Mouse (Mus musculus) liver, adult (tissue): ENCODE data around the gene Rap1gap2.
A peak's percentile ranks its signal among the peaks of the same experiment; 100 is the strongest.

ENCODE experiments used
- GATA4 ChIP-seq: IDR thresholded peaks from 2 replicates; pipeline ENCODE4 v1.6.1; 2014; ENCODE audit warnings: mild to moderate bottlenecking, low read length; ENCODE audit not compliant: insufficient replicate concordance

Gene Rap1gap2

GRCm38 (mm10) chr11:74610545-74611176 is at the start of gene Rap1gap2:
TSS of gene Rap1gap2 (minus strand) at chr11:74610915.
- TF ChIP-seq GATA4, result no peak

DNA sequence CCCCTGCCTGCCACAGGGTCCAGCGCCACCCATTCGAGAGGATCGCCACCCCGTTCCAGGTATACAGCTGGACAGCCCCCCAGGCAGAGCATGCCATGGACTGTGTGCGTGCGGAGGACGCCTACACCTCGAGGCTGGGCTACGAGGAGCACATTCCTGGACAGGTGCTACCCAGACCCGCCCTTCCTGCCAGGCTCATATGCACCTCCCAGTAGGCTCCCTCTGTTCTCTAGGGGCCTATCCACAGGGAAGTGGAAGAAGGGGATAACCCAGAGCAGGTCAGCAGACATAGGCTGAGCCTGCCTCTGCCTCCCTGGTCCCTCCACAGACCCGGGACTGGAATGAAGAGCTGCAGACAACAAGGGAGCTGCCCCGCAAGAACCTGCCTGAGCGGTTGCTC is 49.6 kb upstream of the Rap1gap2 start:
- no peak for TF ChIP-seq GATA4

GRCm38 (mm10) chr11:74655941-74656340 is 45.2 kb upstream of the Rap1gap2 start:
- no peak for TF ChIP-seq GATA4

DNA sequence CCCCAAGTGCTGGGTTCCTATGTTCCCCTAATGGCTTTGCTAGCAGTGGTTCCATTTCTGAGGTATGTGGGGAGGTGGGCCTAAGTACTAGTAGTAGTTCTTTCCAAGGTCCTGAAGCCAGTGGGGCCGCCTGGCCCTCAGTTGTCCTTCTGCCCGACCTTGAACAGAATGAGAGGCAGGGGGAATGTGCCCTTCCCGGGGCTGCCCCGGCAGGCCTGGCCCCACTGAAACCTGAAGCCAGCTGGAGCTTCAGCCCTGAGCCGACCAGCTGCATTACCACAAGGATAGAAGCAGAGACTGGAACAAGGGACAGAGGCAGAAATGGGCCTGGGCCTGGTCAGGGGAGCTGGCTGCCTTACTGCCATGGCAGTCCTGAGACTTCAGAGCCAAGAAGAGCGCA is 42.7 kb upstream of the Rap1gap2 start:
- no peak for TF ChIP-seq GATA4

- TF ChIP-seq GATA4, result no peak
Measured at GRCm38 (mm10) chr11:74652791-74653191, 42.1 kb upstream of the Rap1gap2 start.

DNA sequence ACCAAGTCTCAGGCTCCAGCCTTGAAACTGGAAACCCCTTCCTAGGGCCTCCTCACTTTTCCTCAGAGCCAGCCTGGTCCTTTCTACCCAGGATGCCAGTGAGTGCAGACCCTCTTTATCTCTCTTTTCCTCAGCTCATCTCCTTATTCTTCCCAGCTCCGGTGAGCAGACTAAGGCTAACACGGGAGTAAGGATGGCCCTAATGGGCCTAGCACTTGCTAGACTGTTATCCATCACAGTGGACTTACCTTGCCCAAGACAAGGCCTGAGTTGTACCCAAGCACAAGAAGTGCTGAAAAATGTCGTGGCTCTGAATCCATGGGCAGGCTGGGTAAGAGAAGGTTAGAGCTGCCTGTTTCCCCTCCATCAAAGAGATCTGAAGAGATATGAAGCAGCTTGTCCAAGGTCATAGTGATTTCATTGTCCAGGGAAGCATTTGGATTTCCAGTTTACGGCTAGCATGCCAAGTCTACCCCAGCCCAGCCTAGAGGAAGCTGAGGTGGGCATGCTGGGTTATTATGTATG is 39.9 kb upstream of the Rap1gap2 start:
- TF ChIP-seq GATA4, result no peak

DNA sequence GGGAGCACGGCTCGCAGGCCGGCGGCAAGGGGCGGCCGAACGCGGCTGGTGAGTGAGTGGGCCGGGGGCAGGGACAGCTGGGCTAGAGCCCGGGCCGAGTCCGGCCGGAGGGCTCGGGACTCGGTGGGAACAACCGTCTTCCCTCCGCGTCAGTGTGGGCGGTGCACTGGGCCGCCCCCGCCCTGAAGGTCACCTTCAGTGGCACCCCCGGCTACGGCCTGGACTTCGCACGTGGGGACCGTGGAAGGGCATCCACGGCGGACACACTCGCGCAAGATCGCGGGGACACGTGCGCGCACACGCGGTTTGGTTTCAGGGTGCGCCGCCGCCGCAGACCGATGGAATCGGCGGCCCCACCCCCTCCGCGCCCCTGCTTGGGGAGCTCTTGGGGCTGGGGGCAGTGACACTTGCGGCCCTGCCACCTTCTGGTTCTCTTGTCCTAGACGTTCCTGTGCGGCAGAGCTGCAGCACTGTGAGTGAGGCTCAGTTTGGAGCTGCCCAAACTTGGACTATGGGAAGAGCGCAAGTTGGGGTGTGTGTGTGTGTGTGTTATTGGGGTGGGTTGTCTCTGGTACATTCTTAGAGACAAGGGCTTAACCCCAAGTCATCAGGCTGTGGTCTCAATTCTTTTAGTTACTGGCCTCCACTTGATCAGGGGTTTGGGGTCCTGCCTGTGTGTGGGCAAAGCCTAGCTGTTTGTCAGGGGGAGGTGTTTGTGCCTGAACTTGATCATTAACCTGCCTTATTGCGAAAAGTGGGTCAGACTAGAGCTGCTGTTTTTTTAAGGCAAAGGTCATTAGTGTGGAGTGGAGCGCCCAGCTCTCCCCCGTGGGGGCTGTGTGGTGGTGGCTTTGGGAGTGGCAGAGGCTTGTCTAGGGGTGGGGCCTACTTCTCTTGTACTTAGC is 39.2 kb upstream of the Rap1gap2 start:
- no peak for TF ChIP-seq GATA4

DNA sequence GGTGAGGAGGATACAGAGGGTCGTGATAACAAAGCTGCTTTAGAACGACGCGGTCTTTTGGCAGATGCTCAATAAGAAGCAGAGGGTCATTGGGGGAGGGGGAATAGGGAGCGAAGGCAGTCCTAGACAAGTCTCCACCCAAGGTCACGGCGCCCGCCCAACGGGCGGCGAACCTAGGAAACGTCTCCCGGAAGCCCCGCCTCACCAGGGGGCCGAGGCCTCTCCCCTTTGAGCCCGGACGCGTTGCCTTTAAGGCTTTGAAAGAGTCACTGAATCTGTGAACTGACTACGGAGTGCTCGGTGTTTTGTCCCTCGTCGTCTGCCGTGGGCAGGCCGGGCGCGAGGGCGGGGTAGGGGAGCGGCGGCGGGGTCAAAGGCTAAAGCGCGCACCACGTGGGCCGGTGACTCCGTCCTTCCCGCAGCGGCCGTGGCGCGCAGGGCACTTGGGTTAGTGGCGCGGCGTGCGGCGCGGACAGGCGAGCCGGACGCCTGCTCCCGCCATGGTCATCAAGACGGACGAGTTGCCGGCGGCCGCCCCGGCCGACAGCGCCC is 38.5 kb upstream of the Rap1gap2 start, which contains the start of gene Cluh:
Gene Cluh (plus strand): TSS at position 401 of the 552 bp plus-strand sequence.
- TF ChIP-seq GATA4, result peak; percentile 68; the same call in 1 of the 2 replicates

DNA sequence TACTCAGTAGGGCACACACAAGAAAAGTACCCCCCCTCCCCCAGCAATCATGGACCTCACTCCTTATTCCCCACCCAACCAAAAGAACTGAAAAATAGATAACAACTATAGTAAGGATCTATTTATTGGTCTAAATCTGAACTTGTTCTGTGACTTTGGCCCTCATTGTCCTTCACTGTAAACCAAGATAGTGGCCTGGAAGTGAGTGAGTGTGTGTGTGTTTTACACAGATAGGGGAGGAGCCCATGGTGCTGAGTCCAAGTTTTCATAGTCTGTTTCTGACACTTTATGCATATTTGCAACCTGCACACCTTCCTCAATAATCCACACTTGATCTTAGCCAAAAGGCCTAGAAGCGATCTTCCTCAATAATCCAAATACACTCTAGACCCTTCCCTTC is 38.0 kb upstream of the Rap1gap2 start:
- no peak for TF ChIP-seq GATA4

DNA sequence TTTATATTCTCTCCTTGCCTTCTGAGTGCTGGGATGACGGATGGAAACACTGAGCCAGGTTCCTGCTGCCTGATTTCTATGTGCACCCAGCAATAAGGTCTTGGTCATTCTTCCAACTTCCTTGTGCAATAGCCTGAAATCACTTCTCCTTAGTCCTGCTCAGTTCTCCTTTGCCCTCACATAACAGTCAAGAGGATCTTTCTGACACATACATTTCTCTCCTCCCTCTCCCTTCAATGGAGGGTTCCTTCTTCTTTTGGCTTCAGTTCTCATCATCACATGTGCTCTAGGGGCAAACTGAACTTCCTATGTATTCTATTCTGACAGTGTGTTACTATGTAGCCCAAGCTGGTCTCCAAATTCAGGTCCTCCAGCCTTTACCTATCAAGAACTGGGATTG is 37.3 kb upstream of the Rap1gap2 start:
- TF ChIP-seq GATA4, result no peak

- TF ChIP-seq GATA4, result no peak
Measured at GRCm38 (mm10) chr11:74639628-74640027, 28.9 kb upstream of the Rap1gap2 start.

- TF ChIP-seq GATA4, result no peak
Measured at GRCm38 (mm10) chr11:74638791-74639411, 28.2 kb upstream of the Rap1gap2 start.

DNA sequence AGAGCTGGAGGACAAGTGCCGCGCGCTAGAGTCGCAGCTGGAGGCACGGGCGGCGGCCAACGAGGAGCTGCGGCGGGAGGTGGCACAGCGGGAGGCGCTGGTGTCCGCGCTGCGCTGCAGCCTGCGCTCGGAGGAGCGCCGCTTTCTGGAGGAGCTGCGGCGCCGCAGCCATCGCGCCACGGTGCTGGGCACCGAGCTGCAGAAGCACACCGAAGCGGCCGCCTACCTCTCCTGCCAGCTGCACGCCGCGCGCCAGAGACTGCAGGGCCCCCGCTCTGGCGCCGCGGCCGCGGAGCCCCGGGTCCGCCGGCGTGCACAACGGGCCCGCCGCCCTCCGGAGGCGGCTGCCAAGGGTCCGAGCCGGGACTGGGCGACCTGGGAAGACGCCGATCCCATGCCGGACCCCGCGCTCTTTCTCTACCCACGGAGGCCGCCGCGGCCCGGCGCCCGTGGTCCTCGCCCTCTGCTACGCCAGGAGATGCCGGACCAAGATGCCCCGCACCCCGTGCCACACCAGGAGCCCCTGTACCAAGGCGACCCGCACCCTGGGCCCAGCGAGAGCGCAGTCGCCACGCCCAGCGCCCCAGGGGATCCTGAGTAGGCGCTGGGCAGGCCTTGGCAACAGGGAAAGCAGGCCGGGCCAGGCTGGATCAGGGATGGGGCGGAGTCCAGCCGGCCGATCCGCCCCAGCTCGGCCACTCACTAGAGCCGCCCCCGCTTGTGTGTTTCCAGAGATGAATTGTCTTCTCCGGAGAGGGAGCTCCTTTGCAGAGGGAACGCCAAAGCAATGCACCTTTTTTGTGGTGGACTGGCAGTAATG is 27.5 kb upstream of the Rap1gap2 start:
- no peak; the same call in 1 of the 2 replicates for TF ChIP-seq GATA4

DNA sequence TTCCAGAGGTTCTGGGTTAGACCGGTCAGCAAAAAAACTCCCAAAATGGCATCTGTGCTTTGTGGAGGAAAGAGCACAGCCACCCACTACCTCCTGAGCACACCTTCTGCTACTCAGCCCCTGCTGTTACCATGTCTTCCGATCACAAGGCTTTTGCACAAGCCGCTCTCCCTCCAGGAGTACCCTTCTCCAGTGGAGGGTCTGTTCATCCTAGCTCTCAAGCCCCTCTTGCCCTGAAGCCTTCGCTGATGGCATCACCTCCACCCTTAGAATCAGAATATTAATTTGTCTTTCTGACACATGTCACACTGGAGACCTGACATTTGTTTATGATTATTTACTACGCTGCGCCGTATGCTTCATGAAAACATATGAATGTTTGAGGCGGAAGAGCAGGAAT is 26.8 kb upstream of the Rap1gap2 start:
- TF ChIP-seq GATA4, result no peak
